Mouse (Mus musculus) spleen, adult 12 weeks (tissue): ENCODE data around the gene Col20a1.

Experiments used
- DNase-seq: peaks from one replicate; pipeline ENCODE4 v3.0.0; 2022; ENCODE audit warnings: low spot score

Col20a1 gene

DNA sequence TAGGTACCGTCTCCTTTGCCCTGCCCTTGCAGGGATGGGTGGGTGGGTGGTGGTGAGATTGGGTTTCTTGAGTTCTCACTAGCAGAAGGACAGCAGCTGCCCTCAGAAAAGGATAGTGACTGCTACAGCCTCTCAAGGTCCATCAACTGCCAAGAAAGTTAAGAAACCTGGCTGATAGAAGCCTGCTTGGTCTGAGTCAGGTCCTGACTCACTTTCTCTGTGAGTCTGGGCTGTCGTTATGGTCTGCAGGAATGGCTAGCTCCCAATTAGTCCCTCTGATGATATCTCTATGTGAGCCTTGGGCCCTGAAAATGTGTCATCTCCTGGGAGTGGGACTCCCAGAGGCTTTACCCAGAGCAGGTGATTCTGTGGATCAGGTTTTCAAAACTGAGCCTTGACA lies 8.0 kb downstream of the Col20a1 start:
- DNase-seq, result no peak

DNA sequence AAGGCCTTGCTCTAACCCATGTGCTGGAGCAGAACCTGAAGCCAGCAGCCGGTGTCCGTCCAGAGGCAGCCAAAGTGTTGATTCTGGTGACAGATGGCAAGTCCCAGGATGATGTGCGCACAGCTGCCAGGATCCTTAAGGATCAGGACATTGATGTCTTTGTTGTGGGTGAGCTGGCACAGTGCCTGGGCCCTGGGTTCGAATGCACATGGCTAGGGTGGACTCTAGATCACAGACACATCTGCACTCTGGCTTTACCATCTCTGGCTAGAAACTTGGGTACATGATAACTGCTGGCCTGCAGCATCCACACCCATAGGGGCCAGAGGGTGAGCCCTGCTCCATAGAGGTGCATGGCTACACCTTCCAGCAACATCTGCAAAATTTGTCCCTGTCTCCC lies 9.1 kb downstream of the Col20a1 start:
- DNase-seq, result no peak

GRCm38 (mm10) chr2:180996436-180996835 lies 10.1 kb downstream of the Col20a1 start:
- no peak for DNase-seq

- no peak for DNase-seq
Measured at GRCm38 (mm10) chr2:180996905-180997304, 10.6 kb downstream of the Col20a1 start.

GRCm38 (mm10) chr2:181007054-181007453 lies 20.7 kb downstream of the Col20a1 start:
- no peak for DNase-seq

- no peak for DNase-seq
Measured at GRCm38 (mm10) chr2:181008339-181008738, 22.0 kb downstream of the Col20a1 start.

DNA sequence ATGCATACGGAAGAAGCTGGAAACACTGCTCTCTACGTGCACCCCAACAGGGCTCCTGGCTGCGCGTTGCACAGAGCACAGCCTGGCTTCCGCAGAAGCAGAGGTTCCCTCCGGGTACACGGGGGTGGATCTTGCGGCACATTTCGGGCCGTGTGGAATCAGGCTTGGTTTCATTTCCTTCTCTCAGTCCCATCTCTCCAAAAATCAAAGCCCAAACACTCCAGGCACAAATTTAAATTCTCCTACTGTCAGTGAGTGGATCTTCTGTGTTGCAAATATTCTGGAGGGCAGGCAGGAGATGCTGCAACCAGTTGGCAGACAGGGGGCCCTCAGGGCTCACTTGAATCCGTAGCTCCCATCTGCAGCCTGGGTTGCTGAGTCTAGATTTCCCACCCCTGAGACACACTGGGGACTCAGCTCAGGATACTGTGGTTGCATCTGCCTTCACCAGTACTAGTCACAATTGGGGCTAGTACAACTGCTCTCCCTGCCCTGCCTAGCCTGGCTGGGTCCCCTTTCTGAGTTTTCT lies 45.1 kb downstream of the Col20a1 start:
- DNase-seq, result no peak

DNA sequence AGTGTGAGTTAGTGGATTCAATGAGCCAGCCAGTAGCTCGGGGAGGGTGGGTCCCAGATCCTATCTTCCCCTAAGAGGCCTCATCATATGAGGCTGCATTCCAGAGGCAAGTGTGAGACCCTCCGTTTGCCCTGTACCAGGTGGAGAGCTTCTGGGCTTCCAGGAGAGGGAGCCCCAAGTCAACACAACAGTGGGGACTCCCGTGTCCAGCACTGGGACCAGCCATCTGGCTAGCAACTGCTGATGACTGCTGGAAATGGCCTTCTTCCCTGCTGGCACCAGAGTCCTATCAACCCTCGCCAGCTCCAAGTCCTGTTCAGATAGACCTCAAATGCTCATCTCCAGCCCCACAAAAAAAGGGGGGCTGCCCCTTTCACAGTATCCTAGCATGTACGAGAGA lies 46.1 kb downstream of the Col20a1 start:
- no peak for DNase-seq

GRCm38 (mm10) chr2:181033310-181033709 lies 47.0 kb downstream of the Col20a1 start:
- DNase-seq, result no peak

DNA sequence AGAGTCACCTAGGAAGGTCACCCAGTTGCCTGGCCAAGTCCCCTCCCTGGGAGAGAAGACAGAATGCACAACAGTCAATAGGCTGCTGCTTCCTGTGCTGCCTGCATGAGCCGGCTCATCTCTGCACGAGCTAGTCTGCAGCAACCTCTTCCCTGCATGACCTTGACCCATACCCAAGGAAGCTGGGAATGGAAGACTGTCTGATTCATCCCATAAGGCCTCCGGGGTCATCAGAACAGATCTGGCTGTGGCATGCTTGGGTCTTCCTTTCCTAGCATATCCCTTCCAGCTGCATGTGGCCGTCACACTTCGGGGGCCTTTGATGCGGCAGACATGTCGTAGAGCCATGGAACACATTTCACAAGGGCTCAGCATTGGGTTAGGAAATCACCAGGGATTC lies 48.9 kb downstream of the Col20a1 start:
- DNase-seq, result no peak

- no peak for DNase-seq
Measured at GRCm38 (mm10) chr2:181036561-181036960, 50.2 kb downstream of the Col20a1 start.

- no peak for DNase-seq
Measured at GRCm38 (mm10) chr2:181038644-181039355, 52.5 kb downstream of the Col20a1 start.

- no peak for DNase-seq
Measured at GRCm38 (mm10) chr2:181039356-181039680, 53.0 kb downstream of the Col20a1 start.

DNA sequence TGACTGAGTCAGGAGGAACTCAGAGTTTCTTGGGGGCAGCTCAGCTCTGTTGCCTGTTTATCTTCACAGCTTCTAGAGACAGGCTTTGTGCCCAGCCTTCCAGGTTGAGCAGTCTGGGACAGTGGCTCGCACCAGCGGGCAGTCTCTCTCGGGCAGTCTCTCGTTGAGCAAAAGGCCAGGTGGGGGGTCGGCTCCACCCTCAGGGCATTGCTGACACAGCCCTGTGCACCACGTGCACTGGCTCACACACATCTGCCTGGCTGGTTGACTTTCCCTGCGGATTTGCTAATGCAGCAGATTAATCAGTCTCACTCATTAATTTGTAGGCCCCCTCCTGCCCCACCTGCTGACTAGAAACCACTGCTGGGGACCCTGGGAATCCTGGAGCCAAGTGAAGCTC lies 55.6 kb downstream of the Col20a1 start:
- DNase-seq, result no peak

DNA sequence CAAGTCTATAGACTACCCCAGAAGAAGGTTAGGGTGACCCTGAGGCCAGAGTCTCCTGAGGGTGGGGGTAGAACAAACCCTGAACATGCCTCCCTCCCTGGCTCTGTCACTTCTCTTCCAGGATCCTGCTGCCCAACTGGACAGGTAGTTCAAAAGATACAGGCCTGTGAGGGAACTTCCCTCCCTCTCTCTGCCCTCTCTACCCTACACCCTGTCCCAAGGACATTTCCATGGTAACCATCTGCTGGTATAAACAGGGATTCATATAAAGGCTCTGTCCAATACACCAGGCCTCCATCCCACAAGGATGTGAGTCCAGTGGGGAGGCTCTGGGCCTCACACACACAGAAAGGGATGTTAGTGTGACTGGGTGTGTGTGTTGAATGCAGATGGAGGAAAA lies 56.0 kb downstream of the Col20a1 start:
- no peak for DNase-seq

DNA sequence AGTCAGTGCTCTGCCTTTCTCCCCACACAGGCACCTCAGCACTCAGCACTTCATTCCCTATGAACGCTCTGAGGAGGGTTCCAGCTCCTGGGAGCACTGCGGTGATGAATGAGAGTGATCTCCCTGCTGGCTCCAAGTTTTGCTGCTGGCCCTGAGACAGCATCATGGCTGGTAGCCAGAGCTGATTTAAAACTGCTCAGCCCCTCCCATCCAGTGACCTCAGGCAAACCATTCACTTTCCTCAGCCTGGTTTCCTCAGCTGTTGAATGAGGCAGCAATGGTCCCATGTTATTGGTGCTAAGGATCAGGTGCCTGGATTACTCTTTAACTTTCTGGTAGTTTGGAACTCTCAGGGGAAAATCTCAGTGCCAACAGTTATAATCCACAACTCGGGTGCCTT lies 57.1 kb downstream of the Col20a1 start, which contains the start of gene Chrna4:
Gene Chrna4, minus strand, starts transcription at position 110 of the 400 bp plus-strand sequence.
- DNase-seq, result no peak

DNA sequence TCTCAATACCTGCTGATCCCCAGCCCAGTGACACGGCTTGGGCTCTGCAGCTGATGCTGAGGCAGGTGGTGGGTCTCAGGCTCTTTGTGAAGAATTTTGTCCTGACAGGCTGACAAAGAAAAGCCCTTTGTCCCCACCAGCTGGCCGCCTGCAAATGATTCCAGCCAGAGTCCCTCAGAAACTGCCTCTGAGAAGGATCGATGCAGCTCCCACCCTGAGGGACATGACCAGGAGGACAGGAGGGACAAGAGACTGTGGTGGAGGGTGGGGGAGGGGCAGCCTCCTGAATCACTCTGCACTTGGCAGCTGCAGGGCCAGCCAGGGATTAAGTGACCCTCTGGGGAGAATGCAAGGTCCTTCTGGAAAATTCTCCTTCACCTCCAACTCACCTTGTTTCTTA lies 57.7 kb downstream of the Col20a1 start:
- DNase-seq, result no peak

GRCm38 (mm10) chr2:181048252-181048945 lies 62.1 kb downstream of the Col20a1 start:
- DNase-seq, result no peak

DNA sequence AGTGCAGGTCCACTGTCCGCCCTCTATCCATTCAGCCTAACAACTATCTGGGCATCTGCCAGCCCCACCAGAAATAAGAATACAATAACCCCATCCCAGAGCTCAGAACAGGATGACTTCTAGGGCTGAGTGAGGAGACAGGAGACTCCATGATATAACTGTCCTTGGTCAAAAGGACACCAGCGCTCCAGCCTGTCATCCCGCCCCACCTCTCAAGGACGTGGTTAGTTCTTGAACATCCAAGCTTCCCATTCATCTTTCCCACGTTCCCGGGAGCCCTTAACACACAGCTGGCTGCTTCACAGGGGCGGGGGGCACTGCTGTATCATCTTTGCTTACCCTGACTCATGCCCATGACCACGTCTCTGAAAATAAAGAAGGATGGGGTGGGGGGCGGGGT lies 62.7 kb downstream of the Col20a1 start:
- no peak for DNase-seq

DNA sequence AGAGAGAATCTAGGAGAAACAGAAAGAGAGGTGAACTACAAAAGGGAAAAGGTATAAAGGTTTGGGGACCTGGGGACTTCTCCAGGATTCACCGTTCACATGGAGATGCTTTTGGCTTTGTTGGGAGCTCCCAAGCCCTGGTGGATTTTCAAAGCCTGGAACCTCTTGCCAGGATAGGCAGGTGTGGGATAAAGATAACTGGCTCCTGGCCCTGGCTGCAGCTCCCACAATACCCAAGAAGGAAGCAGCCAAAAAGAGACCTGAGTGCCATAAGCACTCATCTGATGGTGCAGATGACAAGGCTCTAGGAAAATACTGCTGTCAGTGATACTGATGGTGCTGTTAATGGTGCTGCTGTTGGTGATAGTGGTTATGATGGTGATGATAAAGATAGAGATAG lies 65.8 kb downstream of the Col20a1 start:
- DNase-seq, result no peak

GRCm38 (mm10) chr2:181057341-181057740 lies 71.0 kb downstream of the Col20a1 start:
- no peak for DNase-seq

DNA sequence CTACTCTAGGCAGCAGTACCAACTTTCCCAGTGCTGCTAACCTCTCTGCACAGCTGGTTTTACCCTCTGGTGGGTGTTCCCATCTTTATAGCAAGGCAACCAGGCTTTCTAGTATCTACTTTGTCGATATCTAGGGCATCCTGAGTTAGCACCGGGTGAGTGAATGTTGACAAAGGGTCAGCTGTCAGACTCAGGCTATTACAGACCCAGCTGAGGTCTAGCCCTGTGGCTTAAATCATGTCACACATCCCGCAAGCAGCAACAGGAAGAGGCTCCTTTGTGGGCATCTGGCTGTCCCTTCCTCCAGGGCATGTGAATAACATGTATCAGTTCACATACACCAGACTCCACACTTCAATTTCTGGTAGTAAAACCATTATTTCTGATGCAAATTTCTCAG lies 71.9 kb downstream of the Col20a1 start:
- DNase-seq, result no peak

DNA sequence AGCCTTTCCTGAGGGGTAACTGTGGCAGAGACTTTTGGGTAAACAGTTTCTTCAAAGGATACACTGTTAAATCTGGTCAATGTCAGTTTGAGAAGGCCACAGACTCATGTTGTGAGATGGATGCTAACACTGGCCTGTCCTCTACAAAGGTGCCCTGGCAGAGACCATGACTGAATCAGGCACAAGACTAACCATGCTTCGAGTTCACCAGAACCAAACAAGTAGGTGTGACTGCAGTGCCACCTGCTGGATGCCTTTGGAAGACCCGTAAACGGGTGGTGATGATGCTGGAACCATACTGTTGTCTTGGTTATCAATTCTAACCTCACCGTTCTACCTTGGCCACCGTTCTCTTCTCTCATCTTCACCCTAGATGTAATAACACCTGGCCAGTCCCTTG lies 73.8 kb downstream of the Col20a1 start:
- peak; percentile 23 for DNase-seq

GRCm38 (mm10) chr2:181065827-181066226 lies 79.5 kb downstream of the Col20a1 start:
- no peak for DNase-seq
